Mouse (Mus musculus) urinary bladder, postnatal 10 days (tissue): ENCODE measurements around the gene Me3.
"Not testable (repeated sequence)": the region's sequence is repeated elsewhere in the genome, so short reads cannot be mapped to it uniquely, and the experiment has no call there.

ENCODE experiments used
- DNase-seq: peaks from one replicate; pipeline ENCODE4 v3.0.0; 2022; ENCODE audit warnings: low spot score

Gene Me3

DNA sequence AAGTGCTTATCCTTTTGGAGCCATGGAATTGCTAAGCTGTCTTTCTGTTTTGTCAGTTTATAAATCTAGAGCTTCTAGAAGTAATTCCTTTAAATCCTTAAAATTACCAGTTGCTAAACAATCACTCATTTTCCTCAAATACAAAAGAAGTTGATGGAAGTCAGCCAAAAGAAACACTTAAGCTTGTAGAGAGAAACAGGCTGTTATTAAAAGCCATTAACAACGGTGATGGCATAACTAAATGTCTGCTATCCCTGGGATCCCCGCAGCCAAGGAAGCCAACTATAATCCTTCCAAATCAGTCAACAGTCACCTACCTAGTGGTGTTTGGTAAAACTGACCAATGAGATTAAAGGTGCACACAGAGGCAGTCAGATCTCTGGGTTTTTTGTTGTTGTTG lies 98.3 kb downstream of the Me3 start:
- DNase-seq, result no peak

DNA sequence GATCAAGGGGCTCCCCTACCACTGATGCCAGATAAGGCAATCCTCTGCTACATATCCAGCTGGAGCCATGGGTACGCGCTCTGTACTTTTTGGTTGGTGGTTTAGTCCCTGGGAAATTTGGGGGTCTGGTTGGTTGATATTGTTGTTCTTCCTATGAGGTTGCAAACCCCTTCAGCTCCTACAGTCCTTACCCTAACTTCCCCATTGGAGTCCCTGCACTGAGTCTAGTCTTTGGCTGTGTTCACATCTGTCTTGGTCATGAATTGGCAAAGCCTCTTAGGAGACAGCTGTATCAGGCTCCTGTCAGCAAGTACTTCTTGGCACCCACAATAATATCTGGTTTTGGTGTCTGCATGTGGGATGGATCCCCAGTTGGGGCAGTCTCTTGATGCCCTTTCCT lies 98.9 kb downstream of the Me3 start:
- not testable (repeated sequence) for DNase-seq

DNA sequence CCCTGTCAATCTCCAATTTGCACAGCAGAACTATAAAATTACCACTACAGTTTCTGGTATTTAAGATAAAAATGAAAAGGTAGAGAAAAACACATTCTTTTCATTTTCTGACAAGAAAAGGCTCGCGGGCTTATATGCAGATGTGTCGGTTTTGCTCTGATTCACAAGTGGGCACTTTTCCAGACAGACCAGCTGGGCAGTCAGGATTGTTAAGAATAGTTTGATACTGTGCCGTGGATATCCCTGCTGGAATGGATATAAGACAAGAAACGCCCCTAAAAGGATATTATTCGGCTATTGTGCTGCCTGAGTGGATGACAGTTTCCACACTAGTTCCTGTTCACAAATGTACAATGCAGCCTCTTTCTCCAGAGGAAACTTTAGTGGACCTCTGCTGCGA lies 116.2 kb downstream of the Me3 start:
- DNase-seq, result no peak

DNA sequence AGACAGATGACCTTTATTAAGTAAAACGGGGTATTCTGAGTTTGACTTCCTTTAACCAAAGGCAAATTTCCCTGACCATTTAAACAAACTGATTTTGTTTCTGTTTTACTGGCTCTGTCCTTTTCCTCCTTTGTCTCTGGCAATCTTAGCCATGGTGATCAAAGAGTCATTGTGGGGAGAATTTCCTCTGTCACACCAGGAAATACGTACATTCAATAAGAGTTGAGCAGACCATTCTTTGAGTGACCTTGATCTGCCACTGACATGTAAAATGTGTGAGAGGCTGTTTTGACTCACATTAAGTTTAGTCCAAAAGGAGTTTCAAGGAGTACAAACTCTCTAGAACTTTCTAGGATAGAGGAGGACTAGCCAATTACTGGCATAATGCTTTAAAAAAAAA lies 117.0 kb downstream of the Me3 start:
- no peak for DNase-seq

DNA sequence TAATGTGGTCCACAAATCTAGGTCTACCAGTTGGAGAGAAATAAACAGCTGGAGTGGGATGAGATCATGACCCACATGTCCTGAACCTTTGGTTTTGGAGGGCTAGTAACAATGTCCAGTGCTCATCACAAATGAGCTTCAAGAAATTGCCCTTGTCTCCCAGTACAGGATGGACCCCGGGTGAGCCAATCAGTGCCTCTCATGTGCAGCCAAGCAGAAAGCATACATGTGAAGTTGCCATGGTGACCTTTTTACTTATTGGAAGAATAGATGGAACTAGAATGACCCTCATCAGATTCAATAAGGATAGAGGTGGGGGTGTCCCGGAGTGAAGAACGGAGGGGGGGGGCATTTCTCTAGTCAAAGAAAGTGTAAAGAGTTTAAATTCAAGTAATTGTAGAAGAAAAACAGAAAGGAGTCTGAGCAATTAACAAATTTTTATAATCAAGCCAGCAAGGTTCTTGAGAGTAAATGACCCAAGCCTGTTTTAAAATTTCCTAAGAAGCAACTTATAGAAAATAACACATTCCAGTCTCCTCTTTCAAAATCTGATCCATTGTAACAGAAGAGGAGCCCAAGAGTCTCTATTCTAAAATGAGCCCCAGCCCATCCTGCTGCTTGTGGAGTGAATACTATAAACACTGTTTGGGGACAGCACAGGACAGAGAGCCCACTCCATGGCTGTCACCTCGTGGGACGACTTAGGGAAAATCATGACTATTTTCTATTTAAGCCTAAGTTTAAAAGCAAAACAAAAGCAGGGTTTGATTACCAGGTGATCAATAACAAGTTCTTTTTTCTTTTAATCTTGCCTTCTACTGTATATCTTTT lies 134.7 kb downstream of the Me3 start:
- DNase-seq, result no peak

DNA sequence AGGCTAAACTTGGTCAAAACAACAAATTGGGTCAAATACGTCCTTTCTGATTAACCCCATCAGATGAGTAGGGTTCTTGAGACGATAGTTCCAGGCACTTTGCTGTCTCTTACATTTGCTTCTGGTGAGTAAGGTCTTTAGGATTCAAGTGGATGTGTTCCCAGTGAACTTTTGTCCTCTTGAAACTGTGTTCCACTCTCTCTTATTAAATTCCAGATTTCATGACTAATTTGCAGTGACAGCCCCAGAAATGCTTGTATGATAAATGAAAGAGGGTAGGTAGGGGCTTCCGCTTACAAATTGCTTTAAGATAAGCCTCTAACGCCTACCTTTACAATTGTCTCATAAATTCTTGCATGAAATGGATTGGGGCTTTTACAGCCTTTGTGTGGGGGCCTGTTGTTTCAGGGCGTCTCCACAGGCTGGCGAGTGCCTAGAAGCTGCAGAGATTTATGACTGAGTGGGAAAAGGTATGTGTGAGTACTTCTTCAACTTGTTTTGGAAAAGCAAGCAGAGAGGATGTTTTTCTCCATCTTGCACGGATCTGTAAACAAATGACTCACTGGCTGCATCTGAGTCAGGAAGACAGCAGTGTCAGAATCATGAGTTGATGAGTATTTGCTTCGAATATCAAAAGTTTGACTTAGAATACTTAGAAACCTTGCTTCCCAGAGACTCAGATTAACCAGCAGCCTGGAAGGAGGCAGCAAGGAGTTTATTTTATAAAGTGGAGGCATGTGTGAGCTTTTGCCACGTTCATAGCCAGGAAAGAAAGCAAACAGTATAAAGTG lies 137.1 kb downstream of the Me3 start:
- no peak for DNase-seq

DNA sequence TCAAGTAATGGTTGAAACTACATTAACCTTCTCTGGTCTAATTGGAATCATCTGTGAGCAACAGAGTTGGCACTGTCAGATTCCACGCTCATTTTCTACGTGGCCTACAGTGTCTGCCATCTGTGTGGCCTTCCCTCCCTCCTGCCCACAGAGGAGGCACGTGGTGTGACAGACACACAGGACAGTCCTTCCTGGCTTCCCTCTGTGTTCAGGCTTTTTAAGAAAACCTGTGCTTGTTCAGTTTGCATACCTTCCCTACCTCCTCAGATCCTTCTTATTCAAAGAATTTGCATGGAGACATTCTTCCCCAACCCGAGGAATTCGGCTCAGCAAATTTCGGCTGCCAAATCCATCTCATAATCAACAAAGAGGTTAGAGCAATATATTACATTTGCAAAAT lies 137.8 kb downstream of the Me3 start:
- no peak for DNase-seq

DNA sequence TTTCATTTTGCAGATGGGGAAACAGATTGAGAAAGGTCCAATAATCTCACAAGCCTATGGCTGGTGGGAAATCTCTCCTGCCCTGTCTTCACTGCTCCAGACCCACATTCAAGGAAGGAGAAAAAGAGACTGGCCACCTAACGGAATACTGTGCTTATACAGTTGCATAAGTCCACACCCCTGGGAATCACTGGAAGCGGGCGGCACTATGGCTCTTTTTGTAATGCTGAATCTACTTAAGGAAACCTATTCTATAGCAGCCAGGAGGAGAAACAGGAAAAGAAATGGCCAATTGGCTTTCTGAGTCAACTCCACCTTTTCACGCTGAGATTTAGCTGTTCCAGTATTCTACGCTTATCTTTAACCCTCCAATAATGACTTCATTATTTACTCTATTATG lies 140.7 kb downstream of the Me3 start:
- DNase-seq, result no peak

DNA sequence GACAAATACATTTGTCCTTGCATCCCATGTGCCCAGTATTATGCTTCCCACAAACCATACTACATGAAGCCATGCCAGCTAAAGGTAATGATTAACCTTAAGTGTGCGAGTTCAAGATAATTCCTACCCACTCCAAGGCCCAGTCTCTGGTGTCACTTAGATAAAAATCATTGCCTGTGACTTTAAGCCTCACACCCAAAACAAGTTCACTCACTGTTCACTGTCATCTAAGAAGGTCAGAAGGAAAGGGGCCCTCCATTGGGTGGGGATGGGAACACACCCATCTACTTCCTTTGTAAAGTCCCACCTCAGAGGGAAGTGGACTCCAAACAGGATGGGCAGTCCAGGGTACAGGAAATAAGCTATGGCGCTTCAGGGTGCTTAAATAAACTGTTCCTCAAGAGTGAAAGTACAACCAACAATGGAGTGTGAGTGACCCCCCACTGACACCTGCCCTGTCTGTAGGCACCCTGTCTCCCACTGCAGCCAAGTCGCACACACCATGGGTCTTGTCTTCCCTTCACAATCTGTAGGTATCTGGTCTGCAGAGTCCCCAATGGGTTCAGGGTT lies 141.2 kb downstream of the Me3 start:
- DNase-seq, result no peak

DNA sequence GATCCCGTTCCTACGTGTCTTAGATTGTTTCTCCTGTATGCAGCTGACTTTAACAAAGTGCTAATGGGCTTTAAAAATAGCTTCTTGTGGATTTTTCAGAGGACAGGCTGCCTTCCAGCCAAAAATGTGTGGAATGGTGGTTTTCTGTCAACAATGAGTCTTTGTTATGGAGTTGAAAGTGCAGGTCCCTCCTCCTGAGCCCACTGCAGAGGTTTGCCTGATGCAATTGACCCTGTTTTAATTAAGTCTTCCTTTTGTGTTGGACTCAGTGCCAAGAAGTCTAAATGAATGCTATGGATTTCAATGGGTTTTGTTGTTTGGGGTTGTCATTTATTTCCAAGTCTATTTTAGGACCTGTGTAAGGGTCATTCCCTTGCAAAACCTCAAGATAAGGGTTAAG lies 141.7 kb downstream of the Me3 start:
- no peak for DNase-seq

DNA sequence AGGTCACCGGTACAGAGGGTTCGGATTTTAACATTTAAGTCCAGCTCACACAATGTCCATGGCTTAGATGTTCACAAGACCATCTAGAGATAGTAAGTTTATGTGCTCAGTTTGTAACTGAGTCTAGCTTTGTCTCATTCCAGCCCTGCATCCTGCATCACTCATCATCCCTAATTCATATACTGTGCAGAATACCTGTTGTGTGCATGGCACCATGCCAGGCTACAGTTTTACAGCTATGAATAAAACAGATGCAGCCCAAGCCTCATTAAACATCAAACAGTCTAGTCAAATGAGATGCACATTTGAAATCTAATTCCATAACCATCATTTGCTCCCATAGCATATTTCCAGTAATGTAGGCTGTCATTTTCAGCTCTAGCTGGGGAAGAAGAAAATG lies 143.7 kb downstream of the Me3 start:
- no peak for DNase-seq

DNA sequence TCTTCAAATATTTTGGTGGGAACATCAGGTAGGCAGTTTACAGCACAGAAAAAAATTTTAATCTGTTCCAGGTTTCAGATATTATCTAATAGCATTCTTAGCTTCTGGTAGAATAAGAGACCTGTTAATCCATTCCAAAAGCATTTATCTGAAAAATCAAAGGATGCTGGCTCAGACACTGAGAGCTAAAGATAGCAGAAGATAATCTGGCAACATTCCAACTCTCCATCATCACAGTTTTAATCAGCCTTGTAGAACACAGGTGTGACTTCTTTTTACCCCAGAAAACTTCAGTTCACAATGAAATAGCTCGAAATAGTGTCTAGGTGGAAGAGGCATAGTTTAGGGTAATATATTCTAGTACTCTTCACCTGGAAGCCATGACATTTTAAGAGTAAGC lies 149.2 kb downstream of the Me3 start:
- no peak for DNase-seq

DNA sequence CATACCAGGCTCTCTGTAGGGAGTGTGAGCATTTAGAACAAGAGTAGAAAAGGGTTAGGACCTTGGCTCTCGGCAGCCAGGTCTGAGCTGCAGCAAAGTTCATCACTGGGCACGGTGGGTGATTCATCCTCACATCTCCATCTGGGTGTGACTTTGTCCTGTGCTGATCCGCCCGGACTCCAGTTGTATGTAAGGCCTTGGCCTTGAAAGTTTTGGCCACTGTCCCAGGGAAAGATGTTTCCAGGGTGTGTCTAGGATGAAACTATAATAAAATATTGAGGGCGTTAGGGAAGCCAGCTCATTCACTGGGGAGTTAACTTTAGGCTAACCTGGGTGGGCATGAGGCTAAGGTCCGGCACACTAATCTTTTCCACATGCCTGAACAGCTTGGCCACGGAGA lies 155.5 kb downstream of the Me3 start:
- DNase-seq, result no peak

DNA sequence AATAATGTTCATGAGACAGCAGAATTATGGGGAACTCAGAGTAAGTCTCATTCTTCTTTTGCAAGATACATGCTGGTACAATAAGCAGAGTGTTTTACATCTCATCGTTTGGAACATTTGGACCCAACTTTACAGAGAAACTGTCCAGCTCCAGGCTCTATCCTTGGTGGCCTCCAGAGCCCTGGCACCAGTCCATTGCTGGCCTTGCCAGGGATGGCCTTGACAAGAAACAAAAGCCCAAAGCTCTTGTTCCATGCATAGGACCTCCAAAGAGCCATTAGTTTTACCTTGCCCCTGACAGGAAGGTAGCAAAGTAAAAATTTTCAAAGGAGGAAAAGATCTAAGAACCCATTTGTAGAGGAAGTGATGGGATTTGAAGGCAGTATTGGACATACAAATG lies 160.4 kb downstream of the Me3 start:
- no peak for DNase-seq

DNA sequence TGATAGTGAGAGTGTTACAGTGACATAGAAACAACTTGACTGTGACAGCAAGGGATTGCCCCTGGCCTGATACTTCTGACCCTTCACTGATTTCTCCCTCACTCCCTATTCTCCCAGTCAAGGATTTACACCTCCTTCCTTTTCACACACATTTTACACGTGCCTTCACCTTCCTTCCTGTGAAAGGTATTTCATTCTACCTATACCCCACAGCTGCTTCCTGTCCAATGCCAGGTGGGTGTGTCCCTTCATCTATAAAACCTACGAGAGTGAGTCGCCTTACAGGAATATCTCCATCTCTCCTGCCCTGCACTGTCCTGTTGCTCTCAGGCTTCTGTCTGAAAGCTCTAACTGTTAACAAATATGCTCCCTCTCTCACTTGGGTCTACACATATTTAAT lies 163.2 kb downstream of the Me3 start:
- no peak for DNase-seq

DNA sequence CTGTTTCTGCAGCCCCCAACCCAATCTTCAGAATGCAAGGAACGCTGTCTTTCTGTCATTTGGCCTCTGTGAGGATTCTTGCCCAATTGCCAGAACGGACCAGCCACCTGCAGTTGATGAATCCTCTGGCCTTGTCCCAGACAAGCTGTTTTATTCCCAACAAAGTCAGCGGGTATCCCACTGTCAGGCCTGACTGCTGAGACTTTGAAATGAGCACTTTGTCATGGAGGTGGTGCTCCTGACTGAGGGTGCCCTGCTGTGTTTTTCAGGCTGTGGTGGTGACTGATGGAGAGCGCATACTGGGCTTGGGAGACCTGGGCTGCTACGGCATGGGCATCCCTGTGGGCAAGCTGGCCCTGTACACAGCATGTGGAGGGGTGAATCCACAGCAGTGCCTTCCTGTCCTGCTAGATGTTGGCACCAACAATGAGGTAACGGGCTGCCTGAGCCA lies 164.2 kb downstream of the Me3 start:
- DNase-seq, result no peak

DNA sequence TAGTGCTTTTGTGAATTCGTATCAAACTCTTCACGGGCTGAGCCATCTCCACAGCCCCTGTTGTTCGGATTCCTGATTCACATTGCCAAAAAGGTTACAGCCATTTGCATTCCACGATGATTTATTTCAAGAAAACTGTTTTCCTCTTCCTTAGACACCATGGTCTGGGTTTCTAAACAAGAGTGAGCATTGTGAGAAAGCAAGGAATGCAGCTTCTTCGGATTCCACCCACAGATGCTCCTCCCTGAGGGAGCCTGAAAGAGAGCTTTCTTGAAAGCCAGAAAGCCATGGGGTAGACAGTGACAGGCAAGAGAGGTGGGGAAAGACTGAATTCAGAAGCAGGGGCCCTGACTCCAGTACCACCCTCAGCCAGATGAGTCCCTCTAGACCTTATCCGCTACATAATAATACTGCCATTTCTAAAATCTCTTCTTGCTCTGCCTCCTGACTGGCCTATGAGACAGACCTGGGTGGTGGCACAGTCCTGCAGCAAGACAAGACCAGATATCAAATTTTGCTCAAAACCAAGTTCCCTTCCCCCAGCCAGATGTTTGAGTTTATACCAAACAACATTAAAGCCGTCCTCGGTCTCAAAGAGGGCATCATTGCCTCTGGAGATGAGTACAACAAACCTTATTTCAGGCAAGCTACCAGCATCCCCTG lies 166.3 kb downstream of the Me3 start:
- no peak for DNase-seq

DNA sequence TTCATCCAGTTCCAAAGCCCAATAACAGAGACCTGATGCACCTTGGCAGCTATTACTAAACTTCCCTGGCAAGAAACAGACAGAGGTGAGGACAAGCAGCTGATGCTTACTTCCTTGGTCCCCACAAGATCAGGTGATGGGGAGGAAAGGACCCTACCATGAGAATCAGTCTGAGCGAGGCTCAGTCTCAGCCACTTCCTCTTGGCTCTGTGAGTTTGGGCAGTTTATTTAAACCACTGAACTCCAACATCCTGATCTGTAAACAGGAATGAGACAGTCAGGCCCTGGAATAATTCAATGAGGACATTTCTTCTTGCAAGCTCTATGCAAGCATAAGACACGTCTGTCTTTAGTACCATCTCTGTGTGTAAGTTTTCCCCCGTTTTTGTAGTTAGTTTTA lies 170.3 kb downstream of the Me3 start:
- DNase-seq, result no peak

DNA sequence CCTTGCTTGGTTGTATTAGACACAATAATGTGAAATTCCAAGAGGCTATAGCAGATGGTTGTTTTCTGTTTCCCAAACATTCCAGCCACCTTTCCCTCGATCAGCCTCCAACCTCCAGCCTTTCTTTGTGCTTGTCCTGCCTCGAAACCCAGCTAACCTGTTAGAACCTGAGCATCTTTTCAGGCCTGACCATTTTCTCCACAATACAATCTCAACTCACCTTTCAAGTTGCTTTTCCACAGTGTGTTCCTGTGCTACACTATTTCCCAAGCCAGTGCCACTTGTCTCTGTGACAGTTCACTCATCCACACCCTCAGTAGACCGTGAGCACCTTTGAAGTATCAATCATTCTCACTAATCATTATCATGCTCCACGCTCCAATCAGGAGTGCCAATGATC lies 171.8 kb downstream of the Me3 start:
- DNase-seq, result no peak

DNA sequence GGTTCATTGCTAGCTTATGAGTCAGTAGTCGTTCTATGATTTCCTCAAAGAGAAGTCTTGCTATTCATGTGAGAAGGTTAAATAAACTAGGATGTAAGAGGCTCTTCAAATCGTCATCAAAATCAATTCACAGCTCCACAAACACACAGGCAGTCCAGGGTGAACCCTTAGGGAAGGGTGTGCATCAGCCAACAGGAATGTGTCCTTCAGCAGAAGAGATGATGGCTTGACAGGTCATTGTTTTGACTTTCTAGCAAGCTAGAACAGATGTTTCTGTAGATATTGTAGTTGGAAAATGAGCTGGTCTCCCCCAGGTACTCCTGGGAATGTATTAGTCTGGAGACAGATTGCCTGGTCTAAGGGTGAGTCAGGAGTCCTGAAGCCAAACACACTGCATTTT lies 177.2 kb downstream of the Me3 start:
- no peak for DNase-seq

DNA sequence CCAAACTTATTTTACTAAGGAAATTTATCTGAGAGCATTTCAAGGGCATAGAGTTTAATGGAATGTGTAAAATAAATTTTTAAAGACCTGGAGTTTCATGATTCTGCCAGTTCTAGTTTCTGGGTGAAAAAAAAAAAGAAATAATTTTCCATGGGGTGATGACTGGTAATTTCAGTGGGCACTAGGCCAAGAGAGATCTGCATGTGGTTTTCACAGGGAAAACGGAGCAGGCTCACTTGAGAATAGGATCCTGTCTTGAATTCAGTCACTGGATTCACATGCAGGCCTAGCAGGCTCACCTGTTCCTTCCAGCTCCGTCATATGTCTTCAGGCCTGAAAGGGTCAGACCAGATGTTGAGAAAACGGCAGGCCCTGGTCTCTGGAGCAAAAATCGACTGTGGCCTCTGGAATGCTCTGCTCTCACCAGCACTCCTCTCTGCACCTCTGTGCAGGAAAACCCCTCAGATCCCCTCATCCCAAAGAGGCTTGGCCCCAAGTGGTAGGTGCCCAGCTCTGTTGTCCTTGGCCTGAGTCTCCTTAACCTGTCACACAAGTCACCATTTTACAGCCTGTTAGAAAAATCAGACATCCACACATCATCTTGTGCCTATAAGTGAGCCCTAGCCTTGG lies 196.4 kb downstream of the Me3 start:
- DNase-seq, result no peak

DNA sequence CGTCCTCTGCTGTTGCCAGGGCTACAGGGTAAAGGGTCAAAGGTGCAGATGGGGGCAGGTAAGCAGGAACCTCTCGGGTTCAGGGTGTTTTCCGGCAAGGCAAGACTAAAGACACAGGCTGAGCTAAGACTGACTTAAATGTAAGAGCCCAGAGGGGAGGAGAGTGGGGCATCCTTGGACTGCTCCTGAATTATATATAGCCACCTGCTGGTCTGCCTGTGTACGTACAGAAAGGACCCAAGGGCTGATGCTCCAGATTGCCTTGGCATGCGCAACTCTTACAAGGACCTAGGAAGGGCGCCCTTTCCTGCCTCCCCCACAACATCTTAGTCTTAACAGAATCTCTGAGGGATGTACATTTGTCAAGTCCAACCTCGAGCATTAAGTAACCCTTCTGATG lies 197.0 kb downstream of the Me3 start:
- no peak for DNase-seq
